Mouse (Mus musculus) forelimb bud, embryonic 11.5 days (tissue): Measurements from ENCODE around the gene Erbb2.

Source experiments
- DNase-seq: peaks from one replicate; pipeline ENCODE4 v3.0.0-alpha.2; 2012; ENCODE audit warnings: low read depth, low spot score

Erbb2 gene

GRCm38 (mm10) chr11:98481231-98481630 is 69.0 kb downstream of the Erbb2 start:
- no peak for DNase-seq

GRCm38 (mm10) chr11:98482067-98482466 is 69.8 kb downstream of the Erbb2 start:
- no peak for DNase-seq

GRCm38 (mm10) chr11:98485749-98486148 is 73.5 kb downstream of the Erbb2 start:
- no peak for DNase-seq
